Mouse (Mus musculus): ENCODE results near the gene Aak1.
A peak's percentile ranks its signal among the peaks of the same experiment; 100 is the strongest.

The Aak1 gene

DNA sequence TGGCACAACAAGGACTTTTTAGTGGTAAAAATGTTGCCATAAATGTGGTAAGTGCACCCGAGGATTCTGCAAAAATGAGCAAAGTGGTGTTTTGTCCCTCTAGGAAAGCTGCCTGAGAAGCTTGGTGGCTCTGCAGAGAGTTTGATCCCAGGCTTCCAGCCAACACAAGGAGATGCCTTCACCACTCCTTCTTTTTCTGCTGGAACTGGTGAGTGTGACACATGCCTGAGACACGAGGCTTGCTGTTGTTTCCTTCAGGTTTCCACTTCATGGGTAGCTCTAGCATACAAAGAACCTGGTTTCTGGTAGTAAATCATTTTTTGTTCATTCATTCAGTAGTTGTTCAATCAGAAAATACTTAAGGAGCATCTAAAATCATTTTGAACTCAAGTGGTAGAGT, 117.8 kb downstream of the Aak1 start:
- DNase-seq, result no peak

DNA sequence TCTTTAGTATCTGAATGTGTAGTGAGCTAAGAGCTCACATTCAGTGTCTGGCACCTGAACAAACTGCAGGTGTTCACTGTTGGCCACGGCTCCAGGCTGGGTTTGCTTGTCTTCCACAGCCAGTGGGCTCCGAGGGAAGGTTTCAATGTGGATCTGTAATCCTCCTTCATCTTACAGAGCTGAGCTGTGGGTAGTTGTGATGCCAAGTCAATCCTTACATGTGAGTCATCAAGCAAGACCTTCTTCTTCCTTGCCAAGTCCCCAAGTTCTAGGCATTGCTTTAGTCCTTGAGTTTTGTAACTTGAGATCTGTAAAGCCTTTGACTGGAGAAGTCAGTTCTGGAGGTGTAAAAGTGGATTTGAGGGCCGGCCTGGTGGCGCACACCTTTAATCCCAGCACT, 124.6 kb downstream of the Aak1 start:
- DNase-seq, result no peak

DNA sequence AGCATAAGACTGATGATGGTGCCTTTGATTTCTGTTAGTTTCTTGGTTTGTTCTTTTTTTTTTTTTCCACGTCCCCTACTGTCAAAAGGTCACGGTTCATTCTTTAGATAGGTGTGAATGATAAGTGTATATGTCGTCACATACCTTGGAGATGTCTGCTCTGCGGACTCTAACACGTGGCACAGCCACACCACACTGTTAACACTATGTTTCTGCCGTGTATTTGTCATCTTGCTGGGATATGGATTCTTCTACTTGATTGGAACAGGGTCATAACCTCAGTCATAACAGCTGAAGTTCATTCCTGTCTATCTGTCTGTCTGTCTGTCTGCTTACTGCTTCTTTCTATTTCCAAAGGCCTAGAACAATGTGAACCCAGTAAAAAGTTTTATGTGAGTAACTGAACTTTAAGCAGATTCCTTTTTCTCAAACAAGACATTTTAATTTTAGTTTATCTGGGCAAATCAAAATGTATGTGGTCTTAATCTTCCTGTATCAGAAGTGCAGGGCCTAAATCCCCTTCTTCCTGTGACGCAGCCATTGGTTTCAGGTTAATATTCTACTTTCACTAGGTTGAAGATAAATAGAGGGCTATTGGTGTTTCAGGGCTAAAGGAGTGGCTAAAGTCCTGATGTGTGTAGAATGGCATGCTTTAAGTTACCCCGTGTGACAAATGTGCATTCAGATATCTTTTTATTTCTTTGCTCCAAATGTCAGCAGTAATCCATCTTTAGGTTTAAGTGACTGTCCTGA, 129.0 kb downstream of the Aak1 start:
- no peak for DNase-seq

DNA sequence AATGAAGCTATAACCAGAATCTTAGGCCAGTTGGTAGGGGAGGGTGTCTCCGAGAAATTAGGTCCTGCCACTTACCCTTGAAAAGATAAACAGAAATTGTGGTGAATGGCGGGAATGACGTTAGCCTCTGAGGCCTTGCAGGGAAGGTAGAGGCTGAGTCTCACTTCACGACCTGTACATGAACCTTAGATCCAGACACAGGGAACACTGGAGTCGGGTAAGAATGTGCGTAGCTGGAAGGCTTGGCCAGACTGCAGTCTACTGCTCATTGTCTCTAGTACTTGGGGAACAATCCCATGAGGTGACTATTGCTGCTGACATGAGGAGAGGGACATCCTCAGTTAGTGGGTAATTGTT, 129.6 kb downstream of the Aak1 start:
- no peak for DNase-seq

DNA sequence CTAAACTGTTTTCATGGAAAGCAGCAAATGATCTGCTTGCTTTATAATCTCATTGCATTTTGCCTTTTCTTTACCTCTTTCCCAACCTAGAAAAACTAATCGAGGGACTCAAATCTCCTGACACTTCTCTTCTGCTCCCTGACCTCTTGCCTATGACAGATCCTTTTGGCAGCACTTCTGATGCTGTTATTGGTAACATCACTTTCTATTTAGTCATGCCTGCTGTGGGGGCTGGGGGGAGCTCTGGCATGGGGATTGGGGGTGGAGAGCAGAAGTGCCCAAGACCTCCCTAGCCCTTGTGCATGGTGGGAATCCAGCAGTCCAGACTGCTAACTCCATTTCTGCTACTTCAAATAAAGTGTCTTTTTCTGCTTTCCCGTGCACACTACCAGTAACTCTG, 131.9 kb downstream of the Aak1 start:
- no peak for DNase-seq

DNA sequence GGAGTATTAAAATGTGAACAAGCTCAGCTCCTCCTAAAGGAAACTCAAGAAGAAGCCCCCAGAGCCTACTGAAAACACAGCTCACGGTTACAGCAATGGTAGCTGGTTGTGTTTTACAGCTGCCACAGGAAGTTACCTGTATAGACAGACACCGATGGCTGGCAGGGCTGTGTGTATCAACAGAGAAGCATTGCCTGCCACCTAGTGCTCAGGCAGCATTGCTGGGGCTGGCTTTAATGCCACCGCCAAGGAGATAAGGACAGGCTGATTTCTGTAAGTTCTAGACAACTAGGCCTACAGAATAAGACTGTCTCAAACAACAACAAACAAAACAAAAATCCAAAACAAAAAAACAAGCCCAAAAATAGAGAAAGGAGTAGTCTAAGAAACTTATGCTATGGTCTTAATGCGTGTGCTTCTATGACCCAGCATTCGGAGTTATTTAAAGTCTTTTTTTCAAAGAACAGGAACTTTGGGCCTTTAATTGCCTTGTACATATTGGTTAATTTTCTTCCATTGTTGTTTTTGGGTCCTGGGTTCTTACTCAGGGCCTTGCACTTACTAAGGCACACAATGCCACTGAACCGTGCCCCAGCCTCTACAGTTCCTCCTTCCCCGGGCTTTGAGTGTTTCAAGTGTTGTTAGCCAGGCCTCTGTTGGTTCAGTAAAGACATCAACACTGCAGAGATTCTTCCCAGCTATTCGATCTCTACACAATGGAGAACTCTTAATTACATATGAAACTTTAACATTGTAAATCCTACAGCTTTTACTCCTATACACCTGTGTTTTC, 136.2 kb downstream of the Aak1 start:
- no peak for DNase-seq

DNA sequence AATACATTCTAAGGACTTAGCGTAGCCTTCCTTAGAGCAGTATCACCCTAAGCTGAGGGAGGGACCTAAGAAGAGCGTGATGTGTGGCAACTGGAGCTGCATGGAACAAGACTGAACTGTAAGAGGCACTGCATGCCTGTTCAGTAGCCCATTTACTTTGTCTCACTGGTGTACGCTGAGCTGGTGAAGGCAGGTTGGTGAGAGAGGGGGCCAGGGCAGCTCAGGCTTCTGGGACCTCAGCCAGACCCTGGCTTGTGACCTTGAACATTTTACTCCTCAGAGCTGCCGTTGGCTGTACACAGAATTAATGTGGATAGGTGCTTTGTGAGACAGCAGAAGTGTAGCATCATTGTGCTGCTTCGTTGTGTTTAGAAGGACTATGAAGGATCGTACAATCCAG, 140.3 kb downstream of the Aak1 start:
- no peak for DNase-seq

DNA sequence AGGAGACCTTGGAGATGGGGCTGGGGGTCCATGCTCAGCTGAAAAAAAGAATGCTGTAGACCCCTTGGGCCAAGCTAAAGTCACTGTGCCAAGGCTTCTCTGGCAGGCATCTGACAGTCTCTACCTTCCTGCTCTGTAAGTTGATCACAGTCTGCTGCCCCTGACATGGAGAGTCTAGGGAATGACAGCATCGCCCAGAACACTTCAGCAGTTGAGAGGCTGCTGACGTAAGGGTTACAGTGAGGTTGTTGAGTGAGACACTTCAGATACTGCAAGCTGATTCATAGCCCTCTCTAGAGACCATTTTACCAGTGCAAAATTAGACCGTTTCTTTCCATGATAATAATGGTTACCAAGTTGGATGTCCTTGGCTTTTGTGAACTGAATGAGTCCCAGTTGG, 141.7 kb downstream of the Aak1 start:
- no peak for DNase-seq

DNA sequence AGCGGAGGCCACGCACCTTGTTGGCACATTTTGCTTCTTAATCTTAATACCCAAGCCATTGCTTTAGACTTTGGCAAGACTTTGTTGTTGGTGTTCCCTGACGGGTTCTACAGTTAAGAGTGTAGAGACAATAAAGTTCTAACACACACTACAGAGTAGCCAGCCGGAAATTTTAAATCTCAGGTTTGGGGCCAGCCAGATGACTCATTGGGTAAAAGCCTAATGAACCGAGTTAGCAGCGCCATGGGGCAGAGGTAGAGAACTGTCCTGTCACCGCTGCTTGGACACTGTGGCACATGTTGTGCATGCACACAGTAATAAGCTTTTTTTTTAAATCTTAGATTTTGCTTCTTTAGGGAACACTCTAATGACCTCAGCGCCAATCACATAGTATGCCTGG, 143.0 kb downstream of the Aak1 start:
- DNase-seq, result no peak

DNA sequence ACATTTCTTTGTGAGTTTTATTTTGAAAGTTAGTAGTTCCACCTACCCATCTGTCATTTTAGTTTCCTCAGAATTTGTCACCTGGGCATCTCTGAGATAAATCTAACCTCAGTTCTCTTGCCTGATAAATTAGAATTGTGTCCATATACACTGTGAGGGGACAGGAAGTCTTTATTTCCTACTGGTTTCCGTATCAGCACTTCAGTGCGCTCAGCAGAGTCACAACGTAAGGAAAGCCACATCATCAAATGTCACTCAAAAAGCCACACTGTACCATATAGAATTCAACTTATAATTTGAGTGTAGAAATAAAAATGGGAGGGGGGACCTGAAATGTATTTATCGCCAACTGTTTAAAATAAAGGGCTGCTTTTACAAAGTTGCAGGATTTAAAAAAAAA, 144.9 kb downstream of the Aak1 start:
- no peak for DNase-seq

DNA sequence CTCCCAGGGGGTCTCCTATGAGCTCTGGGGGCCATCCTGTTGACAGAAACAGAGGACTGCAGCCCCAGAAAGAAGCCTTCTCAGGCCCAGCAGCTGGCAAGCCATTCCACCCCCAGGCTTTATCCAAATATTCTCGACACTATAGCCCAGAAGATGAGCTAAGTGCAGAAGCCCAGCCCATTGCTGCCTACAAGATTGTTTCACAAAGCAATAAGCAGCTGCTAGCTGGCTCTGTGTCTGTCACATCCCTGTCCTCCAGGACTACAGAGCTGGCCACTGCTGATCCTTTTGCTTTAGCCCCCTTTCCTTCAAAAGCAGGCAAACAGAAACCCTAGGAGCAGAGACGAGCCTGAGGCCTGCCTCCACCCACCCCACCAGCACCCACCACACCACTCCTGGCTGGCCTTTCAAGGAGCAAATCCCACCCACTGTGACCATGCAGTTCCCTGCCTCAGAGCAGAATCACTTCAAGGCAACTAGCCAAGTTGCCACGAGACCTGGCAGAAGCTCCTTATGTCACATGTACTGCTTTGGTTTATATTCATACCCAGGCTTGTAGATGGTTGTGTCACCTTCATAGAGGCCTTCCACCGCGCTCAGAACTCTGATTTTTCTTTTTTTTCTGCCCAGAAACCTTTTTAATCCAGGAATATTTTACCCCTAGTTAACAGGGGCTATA, 147.5 kb downstream of the Aak1 start:
- no peak for DNase-seq

DNA sequence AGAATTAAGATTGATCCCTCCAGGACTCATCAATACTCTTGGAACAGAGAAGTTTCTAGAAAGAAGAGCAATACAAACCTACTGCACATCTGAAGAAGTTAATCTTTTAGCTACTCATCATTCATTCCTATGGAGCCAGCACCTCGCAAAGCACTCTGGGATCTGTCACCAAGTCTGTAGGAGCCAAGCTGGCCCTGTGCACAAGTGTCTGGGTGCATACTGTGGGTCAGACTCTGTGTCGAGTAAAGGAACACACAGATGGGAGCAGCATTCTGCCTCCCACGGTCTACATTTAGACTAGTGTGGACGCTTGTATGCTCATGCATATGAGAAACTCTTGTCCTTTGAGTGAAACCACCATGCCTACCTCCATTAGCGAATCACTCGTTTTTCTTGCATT, 148.0 kb downstream of the Aak1 start:
- DNase-seq, result no peak

DNA sequence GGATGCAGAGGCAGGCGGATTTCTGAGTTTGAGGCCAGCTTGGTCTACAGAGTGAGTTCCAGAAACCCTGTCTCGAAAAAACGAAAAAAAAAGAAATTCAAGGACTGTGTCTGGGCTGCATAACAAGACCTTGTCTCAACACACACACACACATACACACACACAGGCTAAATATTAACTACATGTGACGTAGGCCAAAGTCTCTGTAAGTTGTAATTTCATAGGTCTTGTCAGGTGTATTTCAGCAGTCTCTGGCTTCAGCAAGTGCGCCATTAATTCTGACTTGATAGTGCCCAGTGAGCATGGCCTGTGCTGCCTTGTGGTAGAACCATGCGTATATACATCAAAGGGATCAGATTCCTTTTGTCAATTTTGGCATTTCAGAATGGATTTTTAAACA, 152.7 kb downstream of the Aak1 start:
- no peak for DNase-seq

DNA sequence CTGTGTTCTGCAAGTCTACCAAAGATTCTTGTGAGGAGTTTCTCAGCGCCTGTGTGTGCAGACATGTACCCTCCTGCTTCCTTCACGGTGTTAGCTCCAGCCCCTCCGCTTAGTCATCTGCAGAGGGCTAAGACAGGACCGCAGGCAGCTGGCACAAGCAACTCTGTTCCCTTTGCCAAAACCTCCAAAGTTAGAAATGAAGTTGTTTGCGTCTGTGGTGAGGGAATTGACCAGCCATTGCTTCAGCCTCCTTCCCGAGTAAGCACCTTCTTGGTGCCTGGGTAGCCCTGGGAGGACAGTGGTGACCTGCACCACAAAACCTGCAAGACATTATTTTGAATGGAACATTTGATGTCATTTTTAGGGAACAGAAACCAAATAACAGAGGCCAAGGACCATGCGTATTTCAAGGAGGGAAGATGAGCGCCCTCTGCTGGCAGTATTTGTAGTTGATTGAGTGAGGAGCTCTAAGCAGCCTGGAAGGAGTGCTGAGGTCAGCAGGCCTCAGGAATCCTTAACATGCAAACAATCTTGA, 153.3 kb downstream of the Aak1 start:
- DNase-seq, result peak; percentile 89

DNA sequence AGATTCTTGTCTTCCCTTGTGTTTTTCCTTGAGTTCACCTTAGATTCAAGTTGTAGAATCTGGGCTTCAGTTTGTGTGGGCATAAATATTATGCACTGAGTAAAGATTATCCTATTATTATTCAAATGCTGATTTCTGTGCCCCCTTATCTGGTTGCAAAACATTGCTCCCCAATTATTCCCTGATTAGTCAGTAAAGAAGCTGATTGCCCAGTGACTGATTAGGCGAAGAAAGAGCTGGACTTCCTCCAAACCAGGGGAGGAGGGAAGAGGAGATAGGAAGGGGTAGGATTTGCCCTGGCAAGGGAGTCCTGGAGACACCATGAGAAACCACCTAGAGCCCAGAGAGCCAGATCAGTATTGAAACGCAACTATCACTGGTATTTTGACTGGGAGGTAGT, 154.8 kb downstream of the Aak1 start:
- no peak for DNase-seq

DNA sequence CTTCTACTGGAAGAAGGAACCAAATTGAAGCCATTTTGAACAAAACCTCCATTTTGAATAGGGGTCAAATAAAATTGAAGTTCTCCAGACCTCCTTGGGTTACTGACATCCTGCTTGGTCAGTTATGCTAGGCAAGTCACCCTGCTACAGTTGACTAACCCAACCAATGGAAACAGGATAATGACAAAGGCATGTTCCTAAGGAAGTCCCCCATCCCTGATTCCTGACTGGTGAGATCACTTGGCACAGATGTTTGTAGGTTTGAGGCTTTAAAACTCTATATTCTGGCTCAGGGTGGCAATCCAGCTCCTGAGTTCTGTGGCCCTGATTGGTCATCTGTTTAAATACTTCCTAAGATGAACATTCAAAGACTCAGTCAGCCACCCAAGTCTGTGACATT, 156.3 kb downstream of the Aak1 start:
- no peak for DNase-seq

DNA sequence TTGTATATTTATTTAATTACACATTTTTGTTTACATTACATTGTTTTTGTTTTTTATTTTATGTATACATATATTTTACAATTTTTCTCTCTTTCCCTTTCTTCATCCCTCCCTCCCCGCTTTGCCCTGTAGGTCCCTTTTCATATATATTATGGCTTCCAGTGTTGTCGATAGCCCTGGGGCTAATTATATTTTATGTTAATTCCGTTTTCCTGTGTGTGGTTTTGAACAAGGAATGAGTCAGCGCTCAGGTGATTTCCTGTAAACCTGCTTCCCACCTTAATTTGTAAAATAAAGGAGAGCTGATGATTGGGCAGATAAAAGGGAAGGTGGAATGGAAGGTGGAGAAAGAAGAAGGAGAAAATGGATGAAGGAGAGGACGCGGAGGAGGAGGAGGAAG, 159.6 kb downstream of the Aak1 start, which contains the start of gene Nfu1:
TSS of gene Nfu1 (plus strand) at position 350 of the 400 bp plus-strand sequence.
- DNase-seq, result no peak

DNA sequence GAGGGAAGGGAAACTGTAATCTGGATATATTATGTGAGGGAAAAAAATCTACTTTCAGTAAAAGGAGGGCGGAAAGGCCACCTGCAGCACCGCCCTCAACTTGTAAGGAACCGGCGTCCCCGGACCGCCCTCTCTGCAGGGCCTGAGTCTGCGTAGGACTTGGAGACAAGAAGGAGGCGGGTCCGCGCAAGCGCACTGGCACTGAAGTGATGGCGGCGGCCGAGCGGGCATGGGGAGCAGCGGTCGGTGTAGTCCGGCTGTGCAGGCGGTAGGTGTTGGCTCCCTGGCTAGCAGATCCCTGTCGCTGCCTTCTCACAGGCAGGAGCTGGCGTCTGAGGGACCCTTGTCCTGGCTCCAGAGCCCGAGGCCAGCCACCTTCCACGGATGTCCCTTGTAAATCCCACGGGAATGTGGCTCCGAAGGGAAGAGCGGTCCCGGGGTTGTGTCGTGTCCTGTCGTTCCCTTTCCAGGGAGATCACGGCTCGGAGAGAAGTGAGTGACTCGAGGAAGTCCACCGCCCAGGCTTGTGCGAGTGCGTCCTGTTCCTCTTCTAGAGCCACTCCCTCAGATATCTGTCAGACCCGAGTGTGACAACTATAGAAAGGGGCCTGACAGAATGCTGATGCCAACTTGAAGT, 160.5 kb downstream of the Aak1 start:
- DNase-seq, result peak; percentile 96

DNA sequence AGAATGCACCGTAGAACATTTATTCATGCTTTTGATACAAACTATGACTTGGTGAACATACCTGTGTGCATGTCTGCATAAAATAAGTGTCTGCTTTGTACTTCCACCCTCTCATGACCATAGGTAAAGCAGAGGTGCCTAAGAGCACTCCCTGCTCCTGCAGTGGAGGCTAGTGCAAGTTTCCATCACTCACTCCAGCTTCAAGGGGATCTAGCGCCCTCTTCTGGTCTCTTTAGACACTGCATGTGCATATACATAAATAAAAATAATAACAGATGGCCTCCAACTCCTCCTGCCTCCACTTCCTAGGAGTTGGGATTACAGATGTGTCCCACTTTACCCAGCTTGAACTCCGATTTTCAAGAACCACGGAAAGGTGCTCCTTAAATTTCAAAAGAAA, 167.6 kb downstream of the Aak1 start:
- peak; percentile 55 for DNase-seq

DNA sequence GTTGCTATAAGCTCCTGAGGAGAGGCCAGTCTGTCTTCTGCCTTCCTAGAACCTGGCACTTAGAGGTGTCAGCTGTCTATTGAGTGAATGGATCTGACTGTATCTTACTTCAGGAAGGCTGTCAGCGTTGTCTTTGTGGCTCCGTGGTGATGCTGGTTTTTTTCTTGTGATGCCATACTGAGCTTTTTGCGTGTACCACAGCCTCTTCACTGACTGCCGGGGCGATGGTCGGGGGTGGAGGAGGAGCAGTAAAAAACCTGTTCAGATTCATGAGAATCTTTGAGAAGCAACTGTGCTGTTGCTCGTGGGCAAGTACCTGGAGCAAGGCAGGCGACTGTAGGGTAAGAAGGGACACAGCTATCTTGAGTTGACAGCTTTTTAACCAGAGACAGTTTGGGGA, 169.6 kb downstream of the Aak1 start:
- DNase-seq, result no peak

DNA sequence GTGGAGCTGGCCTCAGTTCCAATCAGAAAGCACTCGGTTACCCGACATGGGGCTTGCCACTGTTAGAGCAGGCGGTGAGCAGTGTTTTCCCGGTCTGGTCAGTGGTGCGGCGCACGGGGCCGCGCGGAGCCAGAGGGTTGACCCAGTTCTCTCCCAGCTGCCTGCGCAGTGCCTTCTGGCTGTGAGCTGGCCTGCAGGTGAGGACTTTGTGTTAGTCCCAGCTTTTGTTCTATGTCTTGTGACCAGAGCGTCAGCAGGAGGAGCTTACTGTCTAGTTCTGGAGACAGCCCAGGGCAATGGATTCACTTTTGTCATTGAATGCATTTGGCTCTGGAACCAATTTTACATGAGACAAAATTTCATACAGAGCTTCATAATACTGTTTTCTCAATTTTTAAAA, 172.5 kb downstream of the Aak1 start:
- DNase-seq, result no peak

DNA sequence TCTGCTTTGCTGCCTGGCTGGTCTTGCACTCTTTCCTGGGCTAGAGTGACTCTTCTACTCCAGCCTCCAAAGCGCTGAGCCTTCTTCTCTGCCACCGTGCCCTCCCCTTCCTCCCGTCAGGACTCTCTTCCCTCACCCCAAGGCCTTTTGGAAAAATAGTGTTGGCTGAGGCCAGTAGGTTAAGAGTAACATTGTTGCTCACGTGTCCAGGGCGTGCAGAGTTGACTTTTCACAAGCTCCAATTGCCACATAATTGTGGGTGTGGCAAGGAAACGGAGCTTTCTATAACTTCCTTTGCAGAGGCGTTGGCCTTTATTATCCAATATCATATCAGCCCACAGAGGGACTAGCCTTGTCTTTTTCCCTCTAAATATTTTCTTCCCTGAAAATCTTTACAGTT, 177.7 kb downstream of the Aak1 start:
- DNase-seq, result no peak

DNA sequence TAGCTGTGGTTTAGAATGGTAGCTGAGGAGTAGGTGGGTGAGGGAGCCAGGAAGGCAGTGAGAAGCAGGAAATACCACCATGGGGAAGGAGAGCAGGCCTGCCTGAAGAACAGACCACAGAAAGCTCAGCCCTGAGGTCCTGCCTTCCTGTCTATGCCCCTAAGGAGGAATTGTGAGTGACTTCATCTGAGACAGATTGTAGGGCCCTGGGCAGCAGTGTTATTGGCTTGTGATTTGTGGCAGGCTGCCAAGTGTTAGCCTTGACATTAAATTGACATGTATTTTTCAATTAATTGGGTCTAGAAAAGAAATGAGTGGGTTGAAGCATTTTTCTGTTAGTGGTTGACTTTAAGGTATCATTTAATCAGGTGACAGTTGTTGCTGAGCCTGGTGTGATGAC, 179.6 kb downstream of the Aak1 start:
- DNase-seq, result no peak

All from right cerebral cortex, postnatal 4 days (tissue).